Mouse (Mus musculus): Measurements from ENCODE around the gene Zcchc24. TPM values are rescaled to one million over a fixed set of nuclear protein-coding genes. Genes with fewer than 3 reads are reported as not detected.

Gene Zcchc24
- total RNA-seq, 2 experiments from 2014 or later: 47.4 to 47.7 TPM

- no peak for DNase-seq (ENCODE audit: low spot score in 2 of 2)
Observed at GRCm38 (mm10) chr14:25749143-25749909, 19.5 kb downstream of the Zcchc24 start.

GRCm38 (mm10) chr14:25747996-25748756 is 20.7 kb downstream of the Zcchc24 start:
- DNase-seq (ENCODE audit: low spot score in 2 of 2): no peak

DNA sequence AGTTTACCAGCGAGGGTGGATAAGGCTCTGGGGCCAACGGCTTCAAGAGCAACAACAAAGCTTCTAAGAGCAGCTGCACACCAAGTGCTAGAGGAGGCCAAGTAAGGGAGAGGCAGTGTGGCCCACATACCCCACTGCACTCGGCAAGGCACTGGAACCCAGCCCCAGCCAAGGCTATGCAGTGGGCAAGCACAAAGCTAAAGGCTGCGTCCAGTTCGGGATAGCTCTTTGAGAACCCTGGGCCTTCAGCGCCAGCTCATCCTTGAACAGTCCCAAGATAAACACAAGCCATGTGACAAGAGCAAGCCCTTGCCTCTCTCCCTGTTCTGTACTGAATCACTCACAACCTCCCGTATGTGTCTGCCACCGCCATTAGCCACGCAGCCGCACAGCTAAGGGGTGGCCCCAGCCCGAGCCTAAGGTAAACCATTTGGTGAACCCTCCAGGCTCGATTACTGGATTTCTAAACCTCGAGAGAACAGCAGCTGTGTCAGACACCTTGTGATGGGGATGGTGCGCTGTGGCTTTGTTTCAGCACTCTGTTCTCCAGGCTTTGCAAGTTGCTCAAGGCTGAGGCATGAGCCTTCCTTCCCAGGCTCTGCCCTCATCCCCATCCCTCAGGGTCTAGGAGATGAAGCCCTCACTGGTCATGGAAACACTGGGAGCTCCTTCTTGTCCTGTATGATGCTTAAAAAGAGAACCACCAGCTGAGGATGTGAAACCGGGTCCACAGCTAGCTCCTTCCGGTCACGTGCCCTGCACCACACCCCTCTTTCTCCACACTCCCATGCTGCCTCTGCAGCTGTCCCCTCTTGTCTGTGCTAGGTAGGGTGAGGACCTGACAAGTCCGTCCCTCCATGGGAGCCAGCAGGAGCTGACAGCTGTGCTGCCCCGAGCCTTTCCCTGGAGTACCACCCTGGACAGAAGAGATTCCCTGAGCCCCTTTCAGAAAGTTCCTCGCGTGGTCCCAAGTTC is 21.6 kb downstream of the Zcchc24 start:
- no peak for DNase-seq (ENCODE audit: low spot score in 2 of 2)

GRCm38 (mm10) chr14:25746371-25746770 is 22.5 kb downstream of the Zcchc24 start:
- no peak for DNase-seq (ENCODE audit: low spot score in 2 of 2)

DNA sequence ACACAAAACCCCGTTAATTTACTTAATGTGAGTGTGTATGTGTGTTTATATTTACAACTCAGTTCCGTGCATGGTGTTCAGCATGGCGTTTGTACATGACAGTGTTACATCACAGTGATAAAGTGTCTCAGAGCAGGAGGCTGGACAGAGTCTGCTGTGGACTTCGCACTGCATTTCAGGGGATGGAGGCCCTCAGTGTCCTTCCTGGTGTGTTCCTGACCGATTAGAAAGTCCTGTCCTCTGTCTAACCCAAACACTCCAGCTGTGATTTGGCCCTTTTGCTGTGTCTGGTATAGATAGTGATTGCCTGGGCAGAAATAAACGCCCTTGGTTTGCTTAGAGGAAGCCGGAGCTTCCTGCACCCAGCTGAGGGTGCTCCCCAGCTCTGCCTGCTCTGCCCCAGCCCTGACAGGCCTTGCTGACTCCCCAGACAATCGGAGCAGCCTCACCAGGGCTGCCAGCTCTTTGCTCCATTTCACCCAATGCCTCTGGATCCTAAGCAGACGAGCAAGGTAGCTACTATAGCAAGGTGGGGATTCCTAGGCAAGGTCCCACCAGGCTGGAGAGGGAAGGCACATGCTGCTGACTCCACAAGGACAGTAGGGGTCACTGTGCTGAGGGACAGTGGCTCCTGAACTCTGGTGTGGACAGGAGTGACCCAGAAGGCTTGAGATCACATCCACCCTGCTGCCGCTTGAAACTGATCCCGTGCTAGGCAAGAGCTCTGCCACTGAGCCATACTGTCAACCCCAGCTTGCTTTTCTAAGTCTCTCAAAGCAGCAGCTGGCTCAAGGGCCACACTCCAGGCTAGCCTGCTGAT is 23.3 kb downstream of the Zcchc24 start:
- DNase-seq (ENCODE audit: low spot score in 2 of 2): no peak

DNA sequence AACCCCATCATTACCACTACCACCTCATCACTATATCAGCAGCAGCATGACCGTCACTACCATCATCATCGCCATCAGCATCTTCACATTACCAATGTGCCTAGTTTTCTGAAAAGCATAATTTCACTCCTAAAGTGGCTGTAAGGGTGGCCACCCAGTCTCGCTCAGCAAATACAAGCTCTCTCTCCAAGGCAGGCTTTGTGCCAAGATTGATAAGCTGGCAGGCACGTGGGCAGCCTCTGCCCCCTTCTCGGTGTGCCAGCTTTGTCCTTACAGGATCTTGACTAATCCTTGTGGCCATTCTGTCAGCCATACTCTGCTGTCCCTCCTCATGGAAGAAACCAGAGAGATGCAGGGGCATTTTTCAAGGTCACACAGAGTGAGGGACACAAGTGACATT is 25.9 kb downstream of the Zcchc24 start:
- DNase-seq (ENCODE audit: low spot score in 2 of 2): no peak

GRCm38 (mm10) chr14:25741840-25742367 is 26.9 kb downstream of the Zcchc24 start:
- no peak for DNase-seq (ENCODE audit: low spot score in 2 of 2)

DNA sequence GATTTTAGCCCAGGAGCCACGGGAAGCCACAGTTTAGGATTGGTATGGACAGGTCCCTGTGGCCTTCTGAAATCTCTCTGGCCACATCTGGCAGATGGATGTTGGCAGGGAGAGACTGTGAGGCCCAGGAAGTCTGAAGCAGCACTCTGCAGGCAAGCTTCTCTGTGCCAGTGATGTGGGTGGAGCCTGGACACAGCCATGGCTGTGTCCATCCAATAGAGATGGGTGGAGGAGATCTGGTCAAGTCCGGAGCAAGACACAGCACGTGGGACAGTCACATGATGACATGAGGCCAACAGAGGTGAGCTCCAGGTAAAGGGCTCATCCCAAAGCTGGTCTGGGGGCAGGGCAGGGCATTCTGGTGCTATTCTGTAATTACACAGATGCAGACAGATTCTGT is 27.6 kb downstream of the Zcchc24 start:
- no peak for DNase-seq (ENCODE audit: low spot score in 2 of 2)

DNA sequence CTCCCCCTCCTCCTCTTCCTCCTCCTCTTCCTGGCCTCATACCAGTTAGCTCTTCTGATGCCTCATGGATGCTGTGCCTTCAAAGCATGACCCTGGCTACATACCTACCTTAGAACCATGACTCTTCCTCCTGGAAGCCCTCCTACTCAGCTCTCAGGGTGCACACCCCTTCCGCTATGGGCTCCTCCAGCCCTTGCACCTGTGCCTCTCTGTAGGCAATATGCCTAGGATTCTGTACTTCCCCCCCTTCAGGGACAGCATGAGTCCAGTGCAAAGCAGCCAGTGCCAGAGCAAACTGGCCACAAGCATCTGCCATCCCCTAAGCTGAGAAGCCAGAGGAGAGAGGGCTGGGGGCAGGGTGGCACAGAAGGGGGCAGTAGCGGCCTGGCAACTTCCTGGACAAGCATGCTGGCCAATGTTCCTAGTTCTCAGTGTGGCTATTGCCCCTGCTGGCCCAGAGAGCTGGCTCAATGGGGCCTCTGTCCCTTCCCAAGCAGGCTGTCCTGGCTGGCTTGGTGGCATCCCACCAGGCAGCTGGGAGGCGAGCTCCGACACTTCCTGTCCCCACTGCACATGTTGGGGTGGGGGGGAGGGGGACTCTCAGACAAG is 28.8 kb downstream of the Zcchc24 start:
- peak; percentile 48 to 62 for DNase-seq (ENCODE audit: low spot score in 2 of 2)

- peak in 1 of 2 experiments; percentile 34 for DNase-seq (ENCODE audit: low spot score in 2 of 2)
Observed at GRCm38 (mm10) chr14:25738591-25739001, 30.2 kb downstream of the Zcchc24 start.

DNA sequence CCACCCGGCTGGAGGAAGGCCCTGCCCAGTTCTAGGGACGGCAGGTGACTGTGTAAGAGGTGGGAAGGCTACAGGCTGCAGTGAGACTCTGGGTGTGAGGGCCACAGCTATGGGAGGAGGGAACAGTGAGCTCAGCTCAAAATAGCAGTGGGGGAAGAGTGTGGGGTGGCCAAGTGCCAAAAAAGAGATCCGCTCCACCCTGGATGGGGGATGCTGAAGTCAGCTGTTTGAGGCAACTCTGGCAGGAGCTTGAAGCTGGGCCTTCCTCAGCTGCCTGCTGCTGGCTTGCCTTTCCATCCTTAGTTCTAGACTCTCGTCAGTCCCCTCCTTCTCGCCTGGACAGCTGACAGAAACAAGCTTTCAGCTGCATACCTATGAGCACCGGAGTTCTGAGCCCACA is 32.2 kb downstream of the Zcchc24 start:
- peak; percentile 62 to 67 for DNase-seq (ENCODE audit: low spot score in 2 of 2)

DNA sequence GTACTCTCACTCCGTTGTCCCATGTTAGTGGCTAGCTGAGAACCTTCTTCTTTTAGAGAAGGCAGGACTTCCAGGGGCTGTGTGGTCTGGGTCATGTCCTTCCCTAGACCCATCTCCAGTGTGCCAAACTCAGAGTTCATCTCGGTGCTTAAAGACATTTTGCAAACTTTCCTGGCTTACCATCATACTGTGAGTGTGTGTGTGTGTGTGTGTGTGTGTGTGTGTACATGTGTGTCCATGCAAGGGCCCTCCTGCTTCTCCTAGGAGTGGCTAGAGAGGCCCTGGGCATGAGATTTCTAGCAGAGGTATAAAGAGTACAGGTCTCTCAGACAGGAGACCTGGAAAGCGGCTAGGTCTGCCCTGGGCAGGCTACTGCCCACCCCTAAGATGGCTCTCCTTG is 32.7 kb downstream of the Zcchc24 start:
- DNase-seq (ENCODE audit: low spot score in 2 of 2): no peak

- DNase-seq (ENCODE audit: low spot score in 2 of 2): no peak
Observed at GRCm38 (mm10) chr14:25734736-25735716, 33.8 kb downstream of the Zcchc24 start.

GRCm38 (mm10) chr14:25727149-25727510 is 41.7 kb downstream of the Zcchc24 start:
- DNase-seq (ENCODE audit: low spot score in 2 of 2): no peak

- peak in 1 of 2 experiments; percentile 54 for DNase-seq (ENCODE audit: low spot score in 2 of 2)
Observed at GRCm38 (mm10) chr14:25726226-25727148, 42.4 kb downstream of the Zcchc24 start.

- no peak for DNase-seq (ENCODE audit: low spot score in 2 of 2)
Observed at GRCm38 (mm10) chr14:25725690-25726089, 43.1 kb downstream of the Zcchc24 start.

- no peak for DNase-seq (ENCODE audit: low spot score in 2 of 2)
Observed at GRCm38 (mm10) chr14:25725032-25725497, 43.8 kb downstream of the Zcchc24 start.
